Mouse (Mus musculus) left cerebral cortex, adult 8-10 months (tissue): ENCODE results near the gene Chaf1a. TPM values are rescaled to one million over a fixed set of nuclear protein-coding genes. Genes with fewer than 3 reads are reported as not detected.
"Not testable (repeated sequence)": the region's sequence is repeated elsewhere in the genome, so short reads cannot be mapped to it uniquely, and the experiment has no call there.

ENCODE experiments used
- DNase-seq, 2 experiments: peaks; one replicate each; pipeline ENCODE4 v3.0.0; 2022; ENCODE audit warnings: low spot score in 2 of 2
- total RNA-seq, 4 experiments: library from RNA; stranded (reverse); gene quantifications; 2 replicates each; pipeline ENCODE4 v1.2.4; 2022

Chaf1a gene
- total RNA-seq, 4 experiments from 2014 or later = 2.6 to 3.5 (median 3.1) TPM

- DNase-seq = no peak
These were observed 39.7 kb downstream of the Chaf1a start for GRCm38 (mm10) chr17:56079921-56080320.

- peak in 1 of 2 experiments; percentile 74 for DNase-seq
These were observed 40.7 kb downstream of the Chaf1a start for GRCm38 (mm10) chr17:56080781-56081585.

- no peak for DNase-seq
These were observed 52.1 kb downstream of the Chaf1a start for GRCm38 (mm10) chr17:56092312-56092711.

GRCm38 (mm10) chr17:56092794-56093193 lies 52.6 kb downstream of the Chaf1a start:
- DNase-seq = no peak

- DNase-seq = no peak
These were observed 56.6 kb downstream of the Chaf1a start for GRCm38 (mm10) chr17:56096883-56097282.

- DNase-seq = no peak
These were observed 57.9 kb downstream of the Chaf1a start for GRCm38 (mm10) chr17:56098180-56098579.

- no peak for DNase-seq
These were observed 58.7 kb downstream of the Chaf1a start for GRCm38 (mm10) chr17:56098711-56099572.

- DNase-seq = no peak
These were observed 60.6 kb downstream of the Chaf1a start for GRCm38 (mm10) chr17:56100811-56101210.

GRCm38 (mm10) chr17:56102158-56102557 lies 61.9 kb downstream of the Chaf1a start:
- no peak for DNase-seq

GRCm38 (mm10) chr17:56102927-56103326 lies 62.7 kb downstream of the Chaf1a start:
- no peak for DNase-seq

- no peak for DNase-seq
These were observed 63.4 kb downstream of the Chaf1a start for GRCm38 (mm10) chr17:56103465-56104285.

GRCm38 (mm10) chr17:56104821-56105220 lies 64.6 kb downstream of the Chaf1a start:
- not testable (repeated sequence) for DNase-seq

- not testable (repeated sequence) for DNase-seq
These were observed 66.2 kb downstream of the Chaf1a start for GRCm38 (mm10) chr17:56106436-56106835.

- no peak for DNase-seq
These were observed 66.7 kb downstream of the Chaf1a start for GRCm38 (mm10) chr17:56106981-56107380.

- DNase-seq = no peak
These were observed 67.5 kb downstream of the Chaf1a start for GRCm38 (mm10) chr17:56107736-56108135.

- peak in 1 of 2 experiments; percentile 79 for DNase-seq
These were observed 68.2 kb downstream of the Chaf1a start for GRCm38 (mm10) chr17:56108334-56109044.

- DNase-seq = no peak
These were observed 69.2 kb downstream of the Chaf1a start, which contains the start of gene Plin4 for GRCm38 (mm10) chr17:56109219-56110051. TSS of gene Plin4 (minus strand) at chr17:56109803.

- no peak for DNase-seq
These were observed 70.3 kb downstream of the Chaf1a start for GRCm38 (mm10) chr17:56110571-56110970.

GRCm38 (mm10) chr17:56111021-56111420 lies 70.8 kb downstream of the Chaf1a start:
- DNase-seq = no peak

- DNase-seq = no peak
These were observed 71.6 kb downstream of the Chaf1a start for GRCm38 (mm10) chr17:56111864-56112263.
